Mouse (Mus musculus) hindbrain, postnatal 0 days (tissue): ENCODE data around the gene Ercc6. TPM values are rescaled to one million over a fixed set of nuclear protein-coding genes. Genes with fewer than 3 reads are reported as not detected.

Source experiments
- ATAC-seq: fragments of 200-750 bp; cut with Nextera tagmentation; 2 replicates; pipeline ENCODE4 v1.8.0; 2017; ENCODE audit warnings: mild to moderate bottlenecking, moderate TSS enrichment, moderate library complexity
- DNase-seq: peaks from one replicate; pipeline ENCODE4 v3.0.0-alpha.2; 2015; ENCODE audit warnings: low spot score
- H3K27ac ChIP-seq: fragments of 300-500 bp; sonication (generic); 2 replicates; pipeline ENCODE4 v1.5.1; 2014; ENCODE audit warnings: mild to moderate bottlenecking
- H3K27me3 ChIP-seq: fragments of 300-500 bp; sonication (generic); 2 replicates; pipeline ENCODE4 v1.6.1; 2014; ENCODE audit warnings: low read length, mixed read lengths; ENCODE audit not compliant: insufficient read depth
- H3K36me3 ChIP-seq: fragments of 300-500 bp; sonication (generic); 2 replicates; pipeline ENCODE4 v1.6.1; 2014; ENCODE audit warnings: low read length, mixed read lengths; ENCODE audit not compliant: insufficient read depth
- H3K4me1 ChIP-seq: fragments of 300-500 bp; sonication (generic); 2 replicates; pipeline ENCODE4 v1.6.1; 2014; ENCODE audit warnings: antibody characterized with exemption, low read length, mixed read lengths; ENCODE audit not compliant: insufficient read depth
- H3K4me2 ChIP-seq: fragments of 300-500 bp; sonication (generic); 2 replicates; pipeline ENCODE4 v1.6.1; 2014; ENCODE audit warnings: low read depth, mild to moderate bottlenecking, low read length, moderate library complexity, mixed read lengths
- H3K4me3 ChIP-seq: fragments of 300-500 bp; sonication (generic); 2 replicates; pipeline ENCODE4 v1.5.1; 2014; ENCODE audit warnings: low read length
- H3K9ac ChIP-seq: fragments of 300-500 bp; sonication (generic); replicated peaks from 2 replicates; pipeline ENCODE4 v1.6.1; 2014; ENCODE audit warnings: mild to moderate bottlenecking, low read length, moderate library complexity, mixed read lengths
- H3K9me3 ChIP-seq: fragments of 300-500 bp; sonication (generic); 2 replicates; pipeline ENCODE4 v1.6.1; 2016; ENCODE audit warnings: low read length, mixed read lengths
- CTCF ChIP-seq: IDR thresholded peaks from 2 replicates; pipeline ENCODE4 v1.5.1; 2016; ENCODE audit warnings: antibody characterized with exemption, control low read depth, low read depth
- whole genome bisulfite sequencing: fragments of 180-500 bp; shearing (Covaris S2); extraction: QIAGEN DNeasy Blood & Tissue Kit; methylation state at CpG from one replicate; pipeline ENCODE4 v1.1.7; 2014; 5-methylcytosine and 5-hydroxymethylcytosine counted together
- polyA plus RNA-seq: library from polyadenylated mRNA; unstranded; fragments of >200 nt; fragmentation: Nextera tagmentation; extraction: Ambion mirVana; gene quantifications from 2 replicates; pipeline ENCODE4 v1.2.1, GENCODE M21; 2015
- total RNA-seq: library from RNA; depleted of rRNA; stranded (reverse); fragments of >200 nt; gene quantifications from 2 replicates; pipeline ENCODE4 v1.2.3, GENCODE M21; 2014

Gene Ercc6
- total and polyA plus RNA-seq, 2 experiments from 2014 or later: 12.2 to 18.3 TPM

DNA sequence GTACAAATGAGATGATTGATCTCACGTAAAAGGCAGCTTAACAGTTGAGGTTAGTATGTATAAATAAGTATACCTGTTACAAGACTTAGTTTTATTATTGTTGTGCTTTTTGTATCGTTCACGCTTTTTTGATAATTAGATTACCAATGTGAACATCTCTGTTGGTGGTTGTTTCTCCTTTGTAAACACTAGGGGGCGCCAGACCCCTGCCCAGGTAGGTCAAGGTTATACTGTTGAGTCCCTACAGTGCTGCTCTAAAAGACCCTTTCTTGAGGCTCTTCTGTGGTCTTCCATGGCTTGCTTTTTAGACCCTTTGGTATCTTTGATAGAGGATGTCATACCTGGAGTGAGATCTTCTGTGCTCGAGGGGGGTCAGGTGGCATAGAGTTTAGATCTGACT, 20.8 kb downstream of the Ercc6 start:
- ATAC-seq (no peak), DNase-seq (peak; percentile 42)
- H3K36me3 ChIP-seq: no peaks in the 10 kb centered on the region
- H3K4me3 ChIP-seq: no peak overlapping the region
- H3K27me3 ChIP-seq: no peaks in the 10 kb centered on the region
- 73% methylated on average over 5 of the region's 5 CpGs for WGBS
- no peaks in the 10 kb centered on the region for H3K9me3 ChIP-seq
- no peak overlapping the region for H3K4me2 ChIP-seq
- peaks cover 6% of the 10 kb centered on the region; the same call in 1 of the 2 replicates for H3K4me1 ChIP-seq
- peak; percentile 71 for TF ChIP-seq CTCF
- H3K9ac ChIP-seq: no peak overlapping the region
- no peak overlapping the region for H3K27ac ChIP-seq

DNA sequence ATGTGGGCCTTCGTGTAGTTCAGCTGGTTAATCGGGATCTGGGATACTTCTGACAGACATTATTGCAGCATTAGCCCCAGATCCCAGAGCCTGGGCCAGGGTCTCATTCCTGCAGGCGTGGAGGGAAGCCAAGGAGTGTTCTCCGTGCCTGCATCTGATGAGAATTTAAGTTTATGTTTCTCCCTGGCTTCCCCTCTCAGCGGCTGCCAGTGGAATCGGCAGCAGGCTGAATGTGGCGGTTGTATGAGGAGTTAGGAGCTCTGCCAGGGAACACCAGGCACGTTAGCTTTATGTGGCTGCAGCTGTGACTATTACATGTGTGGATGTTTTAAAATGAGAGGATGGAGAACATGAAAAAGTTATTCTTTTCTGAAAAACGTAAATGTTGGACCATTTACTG, 23.4 kb downstream of the Ercc6 start:
- Histone ChIP-seq H3K27ac (peak overlapping the region; percentile 45; the same call in 1 of the 2 replicates), H3K9me3 (no peaks in the 10 kb centered on the region), H3K4me3 (no peak overlapping the region), H3K27me3 (no peaks in the 10 kb centered on the region), H3K4me2 (no peak overlapping the region), H3K9ac (no peak overlapping the region), H3K36me3 (peaks cover under 1% of the 10 kb centered on the region; the same call in 1 of the 2 replicates), H3K4me1 (peaks cover 6% of the 10 kb centered on the region; the same call in 1 of the 2 replicates)
- DNase-seq (peak; percentile 48), ATAC-seq (no peak)
- no peak for TF ChIP-seq CTCF
- 47% methylated on average over 9 of the region's 9 CpGs for WGBS

DNA sequence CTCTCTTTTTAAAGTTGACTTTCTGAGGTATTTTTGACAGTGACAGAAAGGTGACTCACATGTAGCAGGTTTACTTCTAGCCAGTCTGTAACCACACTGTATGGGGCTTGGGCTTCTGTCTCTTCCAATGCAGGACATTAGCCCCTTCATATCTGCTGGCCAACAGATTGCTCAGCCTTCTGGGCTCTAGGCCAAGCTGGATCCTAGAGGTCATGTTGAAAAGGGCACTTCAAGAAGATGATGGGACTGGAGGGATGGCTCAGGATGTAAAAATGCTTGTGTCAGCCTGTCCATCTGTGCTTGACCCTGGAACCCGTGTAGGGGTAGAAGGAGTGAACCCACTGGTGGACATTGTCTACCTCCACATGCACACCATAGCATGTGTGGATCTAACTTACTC, 24.8 kb downstream of the Ercc6 start:
- 97% methylated on average over 1 of the region's 1 CpGs for WGBS
- Histone ChIP-seq H3K4me1 (peaks cover 6% of the 10 kb centered on the region; the same call in 1 of the 2 replicates), H3K4me2 (no peak overlapping the region), H3K9me3 (no peaks in the 10 kb centered on the region), H3K27me3 (no peaks in the 10 kb centered on the region), H3K36me3 (peaks cover 8% of the 10 kb centered on the region), H3K9ac (no peak overlapping the region), H3K4me3 (no peak overlapping the region), H3K27ac (no peak overlapping the region)
- no peak for TF ChIP-seq CTCF
- DNase-seq: no peak
- no peak for ATAC-seq

DNA sequence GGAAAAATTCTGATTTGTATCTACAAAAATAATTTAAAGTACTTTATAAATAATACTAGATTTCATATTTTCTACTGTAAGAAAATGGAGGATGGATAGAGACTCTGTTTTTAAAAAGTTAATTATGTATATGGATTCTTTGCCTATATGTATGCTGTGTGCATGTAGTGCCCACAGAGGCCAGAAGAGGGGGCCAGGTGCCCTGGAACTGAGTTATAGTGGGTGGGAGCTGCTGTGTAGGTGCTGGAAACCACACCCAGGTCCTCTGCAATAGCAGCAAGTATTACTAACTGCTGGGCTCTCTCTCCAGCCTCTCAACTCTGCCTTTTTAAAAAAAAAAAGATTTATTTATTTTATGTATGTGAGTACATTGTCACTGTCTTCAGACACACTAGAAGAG, 29.8 kb downstream of the Ercc6 start:
- Histone ChIP-seq H3K9me3 (no peaks in the 10 kb centered on the region), H3K36me3 (peaks cover 10% of the 10 kb centered on the region), H3K4me2 (no peak overlapping the region), H3K27me3 (no peaks in the 10 kb centered on the region), H3K27ac (no peak overlapping the region), H3K4me1 (no peaks in the 10 kb centered on the region), H3K4me3 (no peak overlapping the region), H3K9ac (no peak overlapping the region)
- no peak for ATAC-seq
- no peak; the same call in 1 of the 2 replicates for TF ChIP-seq CTCF
- DNase-seq: no peak

DNA sequence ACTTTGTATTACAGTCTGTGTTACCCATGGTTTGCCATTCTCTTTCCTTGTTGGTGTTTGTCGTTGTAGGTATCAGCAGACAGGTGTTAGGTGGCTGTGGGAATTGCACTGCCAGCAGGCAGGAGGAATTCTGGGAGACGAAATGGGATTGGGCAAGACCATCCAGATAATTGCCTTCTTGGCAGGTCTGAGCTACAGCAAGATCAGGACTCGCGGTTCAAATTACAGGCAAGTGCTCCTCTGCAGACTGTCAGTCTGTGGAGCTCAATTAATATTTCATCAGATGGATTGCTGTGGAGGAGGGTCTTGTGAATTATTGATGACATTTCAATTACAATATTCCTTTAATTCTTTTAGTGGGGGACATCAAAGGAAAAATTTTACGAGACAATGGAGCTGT, 33.4 kb downstream of the Ercc6 start:
- 62% methylated on average over 5 of the region's 5 CpGs for WGBS
- ATAC-seq (no peak), DNase-seq (peak; percentile 17)
- Histone ChIP-seq H3K4me2 (no peak overlapping the region), H3K27me3 (no peaks in the 10 kb centered on the region), H3K9me3 (no peaks in the 10 kb centered on the region), H3K4me1 (no peaks in the 10 kb centered on the region), H3K27ac (no peak overlapping the region), H3K4me3 (no peak overlapping the region), H3K36me3 (peaks cover 10% of the 10 kb centered on the region), H3K9ac (no peak overlapping the region)
- TF ChIP-seq CTCF: no peak

DNA sequence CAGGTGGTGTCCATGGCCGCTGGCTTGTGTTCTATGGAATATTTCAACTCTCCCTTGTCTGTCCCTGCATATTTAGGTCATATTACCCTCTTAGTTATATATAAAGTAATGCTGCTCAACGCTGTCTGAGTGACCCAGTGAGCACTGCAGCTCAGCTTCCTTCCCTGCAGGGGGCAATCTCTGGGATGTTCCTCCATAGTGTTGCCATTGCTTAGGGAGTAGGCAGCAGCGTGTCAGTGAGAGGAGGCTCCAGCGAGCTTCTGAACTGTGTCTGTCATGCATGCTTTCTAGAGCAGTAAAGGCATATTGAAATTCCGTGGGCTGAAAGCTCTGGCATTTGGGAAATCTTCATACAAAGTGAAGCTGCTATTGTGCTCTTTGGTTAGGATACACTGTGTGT, 38.5 kb downstream of the Ercc6 start:
- Histone ChIP-seq H3K4me1 (no peaks in the 10 kb centered on the region), H3K4me2 (no peak overlapping the region), H3K27ac (no peak overlapping the region), H3K9me3 (no peaks in the 10 kb centered on the region), H3K4me3 (no peak overlapping the region), H3K27me3 (no peaks in the 10 kb centered on the region), H3K9ac (no peak overlapping the region), H3K36me3 (peaks cover 6% of the 10 kb centered on the region; the same call in 1 of the 2 replicates)
- DNase-seq (no peak), ATAC-seq (no peak)
- 74% methylated on average over 5 of the region's 5 CpGs for WGBS
- TF ChIP-seq CTCF: peak; percentile 29; the same call in 1 of the 2 replicates

DNA sequence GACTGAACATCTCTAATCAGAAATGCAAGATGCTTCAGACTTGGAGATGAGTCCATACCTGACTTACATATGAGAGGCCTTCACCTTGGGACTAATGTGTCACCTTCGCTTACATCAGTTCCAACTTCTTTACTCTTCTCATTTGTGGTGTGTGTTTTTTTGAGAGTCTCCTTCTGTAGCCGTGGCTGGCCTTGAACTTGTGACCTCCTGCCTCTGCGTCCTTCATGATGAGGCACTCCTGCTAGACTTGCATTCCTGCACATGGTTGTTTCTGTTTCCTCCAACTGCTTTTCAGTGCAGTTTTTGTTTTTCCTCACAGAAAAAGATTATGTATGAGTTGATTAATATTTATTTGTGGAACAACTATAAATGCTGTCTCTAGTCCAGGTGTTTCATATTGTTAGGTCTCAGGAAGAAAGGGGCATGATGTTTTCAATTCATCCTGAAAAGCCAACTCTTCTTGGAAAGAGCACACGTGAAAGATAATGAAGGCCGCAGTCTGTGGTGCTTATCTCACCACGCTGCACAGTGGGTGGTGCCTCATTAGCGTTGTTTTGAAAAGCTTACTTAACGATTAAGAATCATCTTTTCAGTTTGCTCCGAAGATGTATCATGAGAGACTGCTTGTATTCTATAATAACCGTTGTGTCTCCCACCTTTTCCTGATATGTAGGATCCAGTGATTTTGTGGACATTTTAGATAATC, 40.0 kb downstream of the Ercc6 start:
- Histone ChIP-seq H3K36me3 (peaks cover 11% of the 10 kb centered on the region; the same call in 1 of the 2 replicates), H3K27me3 (no peaks in the 10 kb centered on the region), H3K9ac (no peak overlapping the region), H3K9me3 (no peaks in the 10 kb centered on the region), H3K4me2 (no peak overlapping the region), H3K4me3 (no peak overlapping the region), H3K4me1 (no peaks in the 10 kb centered on the region), H3K27ac (no peak overlapping the region)
- no peak for TF ChIP-seq CTCF
- no peak for ATAC-seq
- no peak for DNase-seq
- WGBS: 68% methylated on average over 10 of the region's 10 CpGs
